Mouse (Mus musculus): ENCODE data around the gene Syt8. TPM values are rescaled to one million over a fixed set of nuclear protein-coding genes. Genes with fewer than 3 reads are reported as not detected.

Syt8 gene
- total and polyA plus RNA-seq, 3 experiments: not detected

- no peaks in the 10 kb centered on the region for H3K27me3 ChIP-seq (ENCODE audit: control insufficient read depth, insufficient read depth, low read length)
- peaks cover 19% of the 10 kb centered on the region for H3K4me1 ChIP-seq (ENCODE audit: control insufficient read depth, insufficient read depth, low read length)
- DNase-seq: peak; percentile 2 to 19
- no peak overlapping the region; the same call in 1 of the 2 replicates for H3K27ac ChIP-seq
- no peak overlapping the region for H3K4me3 ChIP-seq
- TF ChIP-seq POLR2A (IDR thresholded peaks at IDR 0.05; ENCODE audit: insufficient read depth, low read depth, low read length) (no peak), CTCF (IDR thresholded peaks at IDR 0.05) (no peak), EP300 (IDR thresholded peaks at IDR 0.05; ENCODE audit: insufficient read depth, low read depth, low read length) (no peak)
- peaks cover 5% of the 10 kb centered on the region; the same call in 1 of the 2 replicates for H3K36me3 ChIP-seq (ENCODE audit: control insufficient read depth, insufficient read depth, low read length)
- intact Hi-C loops (cut with DNase I): loop anchor here (5.0 kb wide), 2 partner anchors 34 to 56 kb away; no protein-coding TSS in a partner anchor
- H3K79me2 ChIP-seq (replicated peaks; ENCODE audit: control insufficient read depth, insufficient read depth, low read length): peaks cover 2% of the 10 kb centered on the region
- H3K9ac ChIP-seq (ENCODE audit: low read depth, low read length): no peak overlapping the region
- WGBS: 92% methylated on average over 2 of the region's 2 CpGs
Measured at GRCm38 (mm10) chr7:142388740-142389139, 45.9 kb upstream of the Syt8 start.

- TF ChIP-seq EP300 (IDR thresholded peaks at IDR 0.05; ENCODE audit: insufficient read depth, low read depth, low read length) (no peak), POLR2A (IDR thresholded peaks at IDR 0.05; ENCODE audit: insufficient read depth, low read depth, low read length) (no peak), CTCF (IDR thresholded peaks at IDR 0.05) (no peak)
- intact Hi-C loops (cut with DNase I): loop anchor here (2.0 to 5.0 kb wide), 3 partner anchors 17 to 58 kb away; partner anchors contain the start of gene Ifitm10
- Histone ChIP-seq H3K4me1 (ENCODE audit: control insufficient read depth, insufficient read depth, low read length) (peaks cover 29% of the 10 kb centered on the region), H3K27me3 (ENCODE audit: control insufficient read depth, insufficient read depth, low read length) (no peaks in the 10 kb centered on the region), H3K36me3 (ENCODE audit: control insufficient read depth, insufficient read depth, low read length) (peaks cover 5% of the 10 kb centered on the region; the same call in 1 of the 2 replicates), H3K4me3 (no peak overlapping the region), H3K9ac (ENCODE audit: low read depth, low read length) (no peak overlapping the region), H3K79me2 (replicated peaks; ENCODE audit: control insufficient read depth, insufficient read depth, low read length) (peaks cover 2% of the 10 kb centered on the region), H3K27ac (no peak overlapping the region)
- DNase-seq: peak; percentile 17 to 30
- WGBS: 79% methylated on average over 3 of the region's 3 CpGs
Measured at GRCm38 (mm10) chr7:142389961-142390650, 44.5 kb upstream of the Syt8 start.

- Histone ChIP-seq H3K4me3 (no peak overlapping the region), H3K27ac (no peak overlapping the region), H3K4me1 (ENCODE audit: control insufficient read depth, insufficient read depth, low read length) (peaks cover 25% of the 10 kb centered on the region), H3K27me3 (ENCODE audit: control insufficient read depth, insufficient read depth, low read length) (no peaks in the 10 kb centered on the region), H3K36me3 (ENCODE audit: control insufficient read depth, insufficient read depth, low read length) (peaks cover 3% of the 10 kb centered on the region; the same call in 1 of the 2 replicates), H3K9ac (ENCODE audit: low read depth, low read length) (no peak overlapping the region), H3K79me2 (replicated peaks; ENCODE audit: control insufficient read depth, insufficient read depth, low read length) (peaks cover 2% of the 10 kb centered on the region; the same call in 1 of the 2 replicates)
- 75% methylated on average over 3 of the region's 3 CpGs for WGBS
- TF ChIP-seq CTCF (IDR thresholded peaks at IDR 0.05) (no peak), POLR2A (IDR thresholded peaks at IDR 0.05; ENCODE audit: insufficient read depth, low read depth, low read length) (no peak), EP300 (IDR thresholded peaks at IDR 0.05; ENCODE audit: insufficient read depth, low read depth, low read length) (no peak)
- no peak for DNase-seq
- intact Hi-C loops (cut with DNase I): loop anchor here (2.0 kb wide), 1 partner anchor 18 kb away; the partner anchor contains the start of gene Ifitm10
Measured at GRCm38 (mm10) chr7:142391108-142391507, 43.5 kb upstream of the Syt8 start.

GRCm38 (mm10) chr7:142391609-142392008, 43.0 kb upstream of the Syt8 start:
- intact Hi-C loops (cut with DNase I): loop anchor here (2.0 kb wide), 1 partner anchor 19 kb away; the partner anchor contains the start of gene Ifitm10

GRCm38 (mm10) chr7:142393191-142393590, 41.5 kb upstream of the Syt8 start:
- Histone ChIP-seq H3K36me3 (ENCODE audit: control insufficient read depth, insufficient read depth, low read length) (peaks cover 3% of the 10 kb centered on the region; the same call in 1 of the 2 replicates), H3K4me3 (no peak overlapping the region), H3K79me2 (replicated peaks; ENCODE audit: control insufficient read depth, insufficient read depth, low read length) (no peaks in the 10 kb centered on the region), H3K9ac (ENCODE audit: low read depth, low read length) (no peak overlapping the region), H3K27ac (peak overlapping the region; percentile 66), H3K4me1 (ENCODE audit: control insufficient read depth, insufficient read depth, low read length) (peaks cover 26% of the 10 kb centered on the region), H3K27me3 (ENCODE audit: control insufficient read depth, insufficient read depth, low read length) (no peaks in the 10 kb centered on the region)
- TF ChIP-seq EP300 (IDR thresholded peaks at IDR 0.05; ENCODE audit: insufficient read depth, low read depth, low read length) (no peak), CTCF (IDR thresholded peaks at IDR 0.05) (no peak), POLR2A (IDR thresholded peaks at IDR 0.05; ENCODE audit: insufficient read depth, low read depth, low read length) (no peak)
- 31% methylated on average over 4 of the region's 4 CpGs for WGBS
- peak in 1 of 2 experiments; percentile 31 for DNase-seq
- intact Hi-C loops (cut with DNase I): no loop called here

More at GRCm38 (mm10) chr7:142391609-142392008, 43.0 kb upstream of the Syt8 start:
- H3K4me3 ChIP-seq: no peak overlapping the region
- no peak overlapping the region for H3K27ac ChIP-seq
- no peak for TF ChIP-seq POLR2A (IDR thresholded peaks at IDR 0.05; ENCODE audit: insufficient read depth, low read depth, low read length)
- TF ChIP-seq CTCF (IDR thresholded peaks at IDR 0.05): no peak
- TF ChIP-seq EP300 (IDR thresholded peaks at IDR 0.05; ENCODE audit: insufficient read depth, low read depth, low read length): no peak
- no peak for DNase-seq
- 41% methylated on average over 4 of the region's 4 CpGs for WGBS
- no peak overlapping the region for H3K9ac ChIP-seq (ENCODE audit: low read depth, low read length)
- peaks cover 2% of the 10 kb centered on the region; the same call in 1 of the 2 replicates for H3K79me2 ChIP-seq (replicated peaks; ENCODE audit: control insufficient read depth, insufficient read depth, low read length)
- no peaks in the 10 kb centered on the region for H3K27me3 ChIP-seq (ENCODE audit: control insufficient read depth, insufficient read depth, low read length)
- H3K4me1 ChIP-seq (ENCODE audit: control insufficient read depth, insufficient read depth, low read length): peaks cover 21% of the 10 kb centered on the region
- peaks cover 3% of the 10 kb centered on the region; the same call in 1 of the 2 replicates for H3K36me3 ChIP-seq (ENCODE audit: control insufficient read depth, insufficient read depth, low read length)
